Mouse (Mus musculus): ENCODE data around the gene Sergef.

The Sergef gene

GRCm38 (mm10) chr7:46615256-46615977 lies 24.2 kb downstream of the Sergef start:
- DNase-seq, result peak; percentile 76

- DNase-seq, result no peak
Observed at GRCm38 (mm10) chr7:46614263-46614662, 25.3 kb downstream of the Sergef start.

DNA sequence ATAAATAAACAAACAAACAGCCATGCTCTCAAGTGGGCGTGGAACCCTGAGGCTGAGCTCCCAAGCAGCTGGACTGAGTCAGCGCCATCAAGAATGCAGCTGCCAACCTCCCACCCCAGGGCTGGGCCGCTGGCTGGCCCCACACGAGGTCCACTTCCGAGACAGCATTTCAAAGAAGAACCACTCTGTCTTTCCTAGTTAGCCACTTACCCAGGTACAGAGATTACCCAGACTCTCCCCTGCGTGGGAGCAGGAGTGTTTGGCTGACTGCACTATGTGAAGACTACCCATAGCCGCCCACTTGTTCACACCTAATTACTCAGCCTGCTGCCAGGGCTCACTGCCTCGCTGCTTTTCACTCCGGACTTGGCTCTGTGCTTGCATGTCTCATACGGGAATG lies 26.5 kb downstream of the Sergef start:
- no peak for DNase-seq

DNA sequence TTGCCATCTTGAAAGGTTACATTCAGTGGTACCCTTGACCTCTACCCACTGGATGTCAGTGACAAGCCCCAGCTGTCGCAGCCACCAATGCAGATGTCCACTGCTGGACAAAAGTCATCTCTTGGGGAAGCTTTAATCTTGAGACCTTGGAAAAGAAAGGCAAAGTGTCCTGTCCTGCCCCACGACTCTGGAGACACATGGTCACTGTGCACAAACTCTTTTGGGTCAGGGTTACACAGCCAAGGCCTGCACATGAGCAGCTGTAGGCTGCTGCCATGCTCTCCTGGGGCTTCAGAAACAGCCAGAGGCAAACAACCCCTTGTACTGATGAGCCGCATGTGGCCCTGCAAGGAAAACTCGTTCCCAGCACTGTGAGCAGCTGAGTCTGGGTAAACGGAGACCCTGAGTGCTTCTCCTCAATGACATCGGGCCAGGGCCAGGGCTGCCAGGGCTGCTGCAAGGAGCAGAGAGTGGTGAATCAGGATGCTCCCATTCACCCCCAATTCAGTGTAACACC lies 27.1 kb downstream of the Sergef start:
- DNase-seq, result no peak

GRCm38 (mm10) chr7:46611970-46612369 lies 27.6 kb downstream of the Sergef start:
- DNase-seq, result no peak

GRCm38 (mm10) chr7:46609317-46609716 lies 30.3 kb downstream of the Sergef start:
- no peak for DNase-seq

GRCm38 (mm10) chr7:46607428-46608055 lies 32.1 kb downstream of the Sergef start:
- DNase-seq, result peak; percentile 66

GRCm38 (mm10) chr7:46607031-46607426 lies 32.6 kb downstream of the Sergef start:
- DNase-seq, result no peak

- DNase-seq, result peak; percentile 72
Observed at GRCm38 (mm10) chr7:46606391-46607030, 33.1 kb downstream of the Sergef start.

DNA sequence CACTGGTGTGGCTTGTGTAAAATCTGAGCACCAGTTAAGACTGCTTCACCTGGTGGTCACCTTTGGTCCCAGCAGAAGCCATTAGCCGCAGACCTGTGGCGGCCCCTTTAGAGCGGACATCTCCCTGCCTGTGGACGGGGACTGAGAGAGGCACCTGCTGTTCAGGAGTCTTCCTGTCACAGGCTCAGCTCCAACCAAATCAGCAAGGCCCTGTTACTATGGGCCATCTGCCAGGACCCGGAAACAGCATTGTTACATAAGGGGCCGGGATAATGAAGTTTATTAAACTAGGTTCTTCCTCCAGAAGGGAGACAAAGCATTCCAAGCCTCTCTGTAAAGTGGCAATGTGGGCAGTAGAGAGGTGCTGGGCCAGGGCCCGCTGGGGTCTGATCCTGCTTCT lies 36.6 kb downstream of the Sergef start:
- no peak for DNase-seq

DNA sequence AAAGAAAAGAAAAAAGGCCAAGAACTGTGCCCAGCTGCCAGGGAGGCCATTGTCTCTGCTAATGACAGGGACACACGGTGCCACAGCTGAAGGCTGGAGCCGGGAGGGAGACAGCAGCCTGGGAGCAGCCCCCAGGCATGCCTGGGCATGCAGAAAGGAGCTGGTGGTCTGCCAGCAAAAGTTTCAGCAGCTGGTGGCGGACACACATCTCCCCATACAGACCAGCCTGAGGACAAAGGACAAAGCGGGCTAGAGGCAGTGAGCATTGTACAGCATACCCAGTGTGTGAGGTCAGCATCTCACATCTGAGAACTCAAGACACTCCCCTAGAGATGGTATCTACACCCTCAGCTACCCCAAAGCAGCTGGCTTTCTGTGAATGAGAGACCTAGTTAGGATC lies 37.5 kb downstream of the Sergef start:
- DNase-seq, result no peak

GRCm38 (mm10) chr7:46601097-46601496 lies 38.5 kb downstream of the Sergef start:
- no peak for DNase-seq

GRCm38 (mm10) chr7:46597006-46597405 lies 42.6 kb downstream of the Sergef start:
- DNase-seq, result no peak

- DNase-seq, result no peak
Observed at GRCm38 (mm10) chr7:46591546-46591945, 48.1 kb downstream of the Sergef start.

DNA sequence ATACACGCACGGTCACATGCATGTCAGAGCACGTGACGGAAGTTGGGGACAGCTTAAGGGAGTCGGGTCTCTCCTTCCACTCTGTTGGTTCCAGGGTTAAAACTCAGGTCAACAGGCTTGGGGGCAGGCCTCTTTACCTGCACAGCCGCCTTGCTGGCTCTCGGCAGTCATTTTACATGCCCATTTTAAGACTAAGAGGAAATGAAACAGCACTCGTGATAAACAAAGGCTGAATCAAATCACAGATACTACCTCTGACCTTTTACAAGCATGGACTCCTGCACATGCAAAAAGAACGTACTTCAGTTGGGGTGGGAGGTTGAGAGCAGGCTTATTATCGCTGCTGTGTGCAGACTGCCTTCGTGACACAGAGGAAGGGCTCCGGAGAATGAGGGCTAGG lies 50.4 kb downstream of the Sergef start:
- DNase-seq, result no peak

- no peak for DNase-seq
Observed at GRCm38 (mm10) chr7:46588005-46588404, 51.6 kb downstream of the Sergef start.

DNA sequence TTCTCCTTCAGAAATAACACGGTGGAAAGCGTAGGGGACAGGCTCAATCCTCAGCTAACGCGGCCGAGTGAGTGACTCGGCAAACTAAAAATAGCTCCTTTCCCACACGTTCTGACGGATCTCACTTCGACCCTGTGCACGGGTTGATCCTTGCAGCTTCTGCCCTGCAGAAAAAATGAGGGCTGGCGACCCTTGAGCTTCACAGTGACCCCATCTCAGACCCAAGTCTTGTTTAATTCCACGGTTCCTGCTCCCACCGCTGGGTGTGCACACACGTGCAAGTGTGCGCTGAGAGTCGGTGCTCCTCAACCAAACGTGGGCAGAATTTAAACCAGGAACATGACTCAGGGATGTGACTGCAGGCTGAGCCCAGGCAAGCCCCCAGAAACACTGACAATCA lies 52.1 kb downstream of the Sergef start:
- no peak for DNase-seq

DNA sequence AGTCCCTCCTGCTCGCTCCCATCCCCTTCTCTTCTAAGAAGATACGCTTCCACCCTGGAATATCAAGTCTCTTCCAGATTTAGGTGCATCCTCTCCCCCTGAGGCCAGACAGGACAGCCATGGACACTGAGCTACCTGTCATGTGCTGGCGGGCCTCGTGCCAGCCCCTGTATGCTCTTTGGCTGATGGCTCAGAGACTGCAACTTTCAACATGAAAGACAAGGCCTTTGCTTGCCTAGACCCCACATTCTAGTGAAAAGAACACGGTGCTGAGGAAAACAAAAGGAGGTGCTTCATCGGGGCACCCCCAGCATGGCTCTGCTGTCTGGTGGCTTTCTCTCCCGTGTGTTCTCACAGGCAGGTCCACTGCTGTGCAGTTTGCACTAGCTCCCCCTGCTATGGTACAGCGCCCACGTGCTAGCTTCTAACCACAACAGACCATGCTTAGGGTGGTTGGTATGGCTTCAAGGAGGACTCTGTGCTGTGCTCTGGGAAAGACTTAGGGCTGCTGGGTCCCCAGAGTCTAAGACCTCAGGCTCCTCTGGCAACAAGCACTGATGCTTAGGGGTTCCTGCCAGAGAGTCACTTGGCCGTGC lies 52.9 kb downstream of the Sergef start:
- no peak for DNase-seq

DNA sequence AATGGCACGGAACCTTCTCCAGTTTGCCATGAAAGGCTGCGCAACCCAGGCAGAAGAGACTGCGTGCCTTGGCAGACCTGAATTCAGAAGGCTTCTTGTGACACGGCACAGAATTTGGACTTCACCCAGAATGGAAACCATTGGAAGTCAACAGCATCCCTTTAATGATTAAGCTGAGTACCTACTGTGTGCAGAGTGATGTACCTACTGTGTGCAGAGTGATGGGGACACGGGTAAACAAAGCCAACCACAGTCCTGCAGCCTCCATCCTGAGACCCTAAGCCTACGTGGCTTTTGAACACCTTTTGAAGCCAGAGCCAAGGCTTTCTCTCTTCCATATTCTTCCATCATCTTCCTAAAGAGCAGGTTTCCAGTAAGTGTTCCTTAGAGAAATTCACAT lies 56.9 kb downstream of the Sergef start:
- no peak for DNase-seq

DNA sequence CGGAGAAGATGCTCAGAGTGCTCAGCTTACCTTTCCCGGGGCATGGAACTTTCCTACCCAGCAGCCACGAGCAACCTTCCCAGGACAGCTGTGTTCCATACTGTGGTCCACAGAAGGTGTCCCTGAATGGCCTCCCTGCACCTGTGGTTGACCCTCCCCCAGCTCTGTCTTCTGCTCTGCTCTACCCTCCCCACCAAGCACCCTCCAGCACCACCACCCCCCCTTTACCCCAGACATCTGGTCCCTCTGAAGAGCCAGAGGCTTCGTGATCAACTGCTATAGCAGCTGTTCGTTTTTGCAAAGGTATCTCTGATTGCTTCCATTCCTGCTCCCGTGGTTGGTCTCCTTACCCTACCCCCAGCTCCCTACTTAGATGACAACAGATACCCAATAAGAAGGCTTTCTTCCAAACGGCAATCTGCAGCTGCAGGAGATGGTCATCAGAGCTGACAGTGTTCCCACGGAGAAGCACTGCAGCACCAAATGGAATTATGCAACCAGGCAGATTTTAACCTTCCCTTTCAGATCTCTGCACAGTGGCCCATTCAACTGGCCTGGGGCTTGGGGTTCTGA lies 58.2 kb downstream of the Sergef start:
- DNase-seq, result no peak

GRCm38 (mm10) chr7:46578091-46578490 lies 61.5 kb downstream of the Sergef start:
- no peak for DNase-seq

DNA sequence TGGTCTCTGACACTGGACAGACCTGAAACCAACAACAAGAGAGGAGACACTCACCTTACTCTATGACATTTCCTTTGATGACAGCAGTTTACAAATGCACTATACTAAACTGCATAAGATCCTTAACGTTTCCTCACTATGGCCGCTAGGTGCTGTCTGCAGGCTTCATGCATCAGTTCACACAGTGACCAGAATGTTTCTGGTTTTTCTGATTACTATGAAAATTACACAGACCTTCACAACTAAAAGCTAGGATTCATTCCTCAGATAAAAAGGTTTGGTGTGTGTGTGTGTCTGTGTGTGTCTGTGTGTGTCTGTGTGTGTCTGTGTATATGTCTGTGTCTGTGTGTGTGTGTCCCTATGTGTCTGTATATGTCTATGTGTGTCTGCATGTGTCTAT lies 63.7 kb downstream of the Sergef start:
- DNase-seq, result no peak

All from layer of hippocampus, adult 9-11 months (tissue).